Mouse (Mus musculus): ENCODE data around the gene Gm10518. TPM values are rescaled to one million over a fixed set of nuclear protein-coding genes. Genes with fewer than 3 reads are reported as not detected.

The Gm10518 gene
- polyA plus RNA-seq, 1 experiment from 2014 or later = not detected

DNA sequence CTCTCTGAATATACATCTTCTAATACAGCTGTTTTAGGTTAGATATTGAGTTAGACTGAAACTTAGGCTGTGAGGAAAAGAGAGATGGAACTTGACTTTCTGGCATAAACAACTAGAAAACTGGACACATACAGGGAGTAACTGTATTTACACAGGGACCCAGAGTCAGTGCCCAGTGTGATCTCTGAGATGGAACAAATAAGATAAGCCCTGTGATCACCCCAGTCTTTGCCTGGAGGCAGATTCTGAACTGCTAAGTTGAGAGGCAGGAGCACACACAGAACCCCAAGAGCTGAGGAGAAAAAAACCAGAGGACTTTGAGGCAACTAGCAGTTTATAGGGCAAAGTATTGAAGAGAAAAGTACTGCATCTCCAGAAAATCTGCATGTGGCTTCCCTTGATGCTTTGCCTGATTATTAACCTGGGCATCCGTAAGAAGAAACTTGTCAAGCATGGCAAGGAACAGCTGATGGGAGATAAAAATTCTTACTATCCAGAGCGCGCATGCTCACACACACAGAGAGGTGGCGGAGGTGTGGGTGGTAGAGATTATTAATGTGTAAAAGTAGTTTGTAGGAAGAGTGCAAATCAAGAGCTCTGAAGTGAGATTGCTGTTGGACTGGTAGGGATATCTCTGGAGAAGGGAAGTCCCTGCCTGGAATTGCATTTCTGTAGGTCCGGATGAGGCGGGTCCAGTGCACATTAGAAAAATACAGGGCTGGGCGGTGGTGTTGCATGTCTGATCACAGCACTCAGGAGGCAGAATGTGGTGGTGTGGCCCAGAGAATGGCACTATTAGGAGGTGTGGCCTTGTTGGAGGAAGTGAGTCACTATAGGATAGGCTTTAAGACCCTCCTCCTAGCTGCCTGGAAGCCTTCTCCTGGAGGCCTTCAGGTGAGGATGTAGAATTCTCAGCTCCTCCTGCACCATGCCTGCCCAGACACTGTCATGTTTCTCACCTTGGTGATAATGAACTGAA is 33.5 kb downstream of the Gm10518 start:
- ATAC-seq (replicated peaks) = no peak
- 96% methylated on average over 7 of the region's 7 CpGs for WGBS
- Histone ChIP-seq H3K9me3 (no peaks in the 10 kb centered on the region), H3K4me3 (no peak overlapping the region), H3K36me3 (no peaks in the 10 kb centered on the region), H3K27ac (replicated peaks) (no peak overlapping the region), H3K4me2 (replicated peaks) (no peak overlapping the region), H3K27me3 (no peaks in the 10 kb centered on the region), H3K9ac (replicated peaks) (no peak overlapping the region), H3K4me1 (no peaks in the 10 kb centered on the region)

DNA sequence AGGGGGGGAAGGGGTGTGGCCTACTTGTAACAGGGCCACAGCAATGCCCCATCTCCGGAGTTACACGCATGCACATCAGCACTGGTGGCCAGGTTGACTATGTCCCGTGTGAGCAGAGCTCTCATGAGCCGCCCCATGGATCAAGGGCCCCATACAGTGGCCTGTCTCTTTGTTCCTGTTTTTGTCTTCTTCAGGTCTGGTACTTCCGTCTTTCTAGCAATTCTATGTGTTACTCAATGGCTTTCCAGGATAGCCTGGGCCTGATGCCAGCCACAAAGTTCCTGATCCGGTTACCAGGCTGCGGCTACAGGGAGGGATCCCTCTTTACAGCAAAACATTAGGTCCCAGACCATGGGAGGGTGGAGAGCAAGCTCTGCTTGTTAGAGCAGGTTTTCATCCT is 39.4 kb downstream of the Gm10518 start:
- H3K36me3 ChIP-seq = no peaks in the 10 kb centered on the region
- no peaks in the 10 kb centered on the region for H3K27me3 ChIP-seq
- no peak for ATAC-seq (replicated peaks)
- WGBS = 53% methylated on average over 7 of the region's 7 CpGs
- no peak overlapping the region for H3K9ac ChIP-seq (replicated peaks)
- no peak overlapping the region for H3K4me3 ChIP-seq
- H3K4me2 ChIP-seq (replicated peaks) = no peak overlapping the region
- no peaks in the 10 kb centered on the region for H3K9me3 ChIP-seq
- H3K4me1 ChIP-seq = no peaks in the 10 kb centered on the region
- H3K27ac ChIP-seq (replicated peaks) = no peak overlapping the region

GRCm38 (mm10) chr1:179843981-179844380 is 40.8 kb downstream of the Gm10518 start:
- Histone ChIP-seq H3K4me2 (replicated peaks) (no peak overlapping the region), H3K27ac (replicated peaks) (no peak overlapping the region), H3K4me1 (peaks cover 4% of the 10 kb centered on the region; the same call in 1 of the 2 replicates), H3K9ac (replicated peaks) (no peak overlapping the region), H3K36me3 (no peaks in the 10 kb centered on the region), H3K4me3 (no peak overlapping the region), H3K27me3 (no peaks in the 10 kb centered on the region), H3K9me3 (no peaks in the 10 kb centered on the region)
- WGBS = 11% methylated on average over 3 of the region's 3 CpGs
- ATAC-seq (replicated peaks) = no peak

DNA sequence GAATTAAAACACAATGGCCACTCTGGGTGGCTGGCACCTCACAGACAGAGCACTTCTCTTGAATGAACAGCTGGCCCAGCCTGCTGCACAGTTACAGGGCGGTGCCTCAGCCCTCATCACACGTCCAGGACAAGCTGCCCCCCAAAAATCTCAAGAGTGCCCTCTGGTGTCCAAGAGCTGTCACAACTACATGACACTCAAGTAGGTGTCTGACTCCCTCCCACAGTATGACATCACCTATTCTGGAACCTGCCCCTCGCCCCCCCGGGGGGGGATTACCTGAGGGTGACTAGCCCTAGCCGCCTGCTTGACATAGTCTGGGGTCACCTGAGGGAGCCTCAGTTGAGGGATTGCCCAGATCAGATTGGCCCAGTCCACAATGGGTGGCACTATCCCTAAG is 41.7 kb downstream of the Gm10518 start:
- Histone ChIP-seq H3K4me1 (peaks cover 4% of the 10 kb centered on the region; the same call in 1 of the 2 replicates), H3K27me3 (no peaks in the 10 kb centered on the region), H3K4me2 (replicated peaks) (no peak overlapping the region), H3K9ac (replicated peaks) (no peak overlapping the region), H3K27ac (replicated peaks) (no peak overlapping the region), H3K36me3 (no peaks in the 10 kb centered on the region), H3K9me3 (no peaks in the 10 kb centered on the region), H3K4me3 (no peak overlapping the region)
- WGBS = 17% methylated on average over 5 of the region's 5 CpGs
- ATAC-seq (replicated peaks) = peak; percentile 61

- Histone ChIP-seq H3K36me3 (no peaks in the 10 kb centered on the region), H3K4me3 (no peak overlapping the region), H3K9me3 (no peaks in the 10 kb centered on the region), H3K9ac (replicated peaks) (no peak overlapping the region), H3K4me1 (peaks cover 4% of the 10 kb centered on the region; the same call in 1 of the 2 replicates), H3K27me3 (no peaks in the 10 kb centered on the region), H3K27ac (replicated peaks) (no peak overlapping the region), H3K4me2 (replicated peaks) (no peak overlapping the region)
- 83% methylated on average over 16 of the region's 16 CpGs for WGBS
- no peak for ATAC-seq (replicated peaks)
These were observed 42.8 kb downstream of the Gm10518 start for GRCm38 (mm10) chr1:179845832-179846499.

GRCm38 (mm10) chr1:179847173-179847572 is 44.0 kb downstream of the Gm10518 start:
- Histone ChIP-seq H3K27me3 (no peaks in the 10 kb centered on the region), H3K4me3 (no peak overlapping the region), H3K9ac (replicated peaks) (no peak overlapping the region), H3K4me2 (replicated peaks) (no peak overlapping the region), H3K9me3 (no peaks in the 10 kb centered on the region), H3K4me1 (peaks cover 4% of the 10 kb centered on the region; the same call in 1 of the 2 replicates), H3K27ac (replicated peaks) (no peak overlapping the region), H3K36me3 (no peaks in the 10 kb centered on the region)
- no peak for ATAC-seq (replicated peaks)
- 54% methylated on average over 7 of the region's 7 CpGs for WGBS

GRCm38 (mm10) chr1:179847759-179848389 is 44.7 kb downstream of the Gm10518 start:
- H3K4me1 ChIP-seq = peaks cover 4% of the 10 kb centered on the region; the same call in 1 of the 2 replicates
- no peaks in the 10 kb centered on the region for H3K36me3 ChIP-seq
- H3K4me3 ChIP-seq = peak overlapping the region; percentile 46
- H3K27ac ChIP-seq (replicated peaks) = no peak overlapping the region
- H3K9me3 ChIP-seq = no peaks in the 10 kb centered on the region
- H3K9ac ChIP-seq (replicated peaks) = peak overlapping the region; percentile 56
- no peaks in the 10 kb centered on the region for H3K27me3 ChIP-seq
- H3K4me2 ChIP-seq (replicated peaks) = peak overlapping the region; percentile 68
- WGBS = 3% methylated on average over 20 of the region's 20 CpGs
- ATAC-seq (replicated peaks) = peak; percentile 79

DNA sequence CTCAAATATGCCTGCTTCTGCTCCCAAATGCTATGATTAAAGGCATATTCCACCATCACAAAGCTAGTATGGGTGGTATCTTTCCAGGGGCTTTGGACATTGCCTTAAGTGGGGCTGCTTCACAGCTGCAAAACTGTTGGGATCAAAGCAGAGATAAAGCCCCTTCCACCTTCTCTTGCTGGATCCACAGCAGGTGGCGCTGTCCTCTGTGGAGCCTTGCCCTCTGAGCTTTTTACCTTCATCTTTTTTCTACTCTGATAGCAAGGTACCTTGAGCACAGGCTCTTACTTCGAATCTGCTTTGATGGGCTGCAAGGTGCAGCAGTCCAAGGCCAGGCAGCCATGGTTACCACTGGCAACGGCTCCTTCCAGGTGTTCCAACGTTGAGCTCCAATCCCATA is 50.2 kb downstream of the Gm10518 start:
- Histone ChIP-seq H3K4me1 (no peaks in the 10 kb centered on the region), H3K9ac (replicated peaks) (no peak overlapping the region), H3K9me3 (no peaks in the 10 kb centered on the region), H3K4me3 (no peak overlapping the region), H3K27me3 (no peaks in the 10 kb centered on the region), H3K4me2 (replicated peaks) (no peak overlapping the region), H3K27ac (replicated peaks) (no peak overlapping the region), H3K36me3 (no peaks in the 10 kb centered on the region)
- no peak for ATAC-seq (replicated peaks)
- WGBS = 58% methylated on average over 4 of the region's 4 CpGs

Other genes starting within 250 kb of the Gm10518 start
- 101 and 116 TPM in 2 replicates for gene Sccpdh, start 135.2 kb upstream of the Gm10518 start, polyA plus RNA-seq (2015; fragmentation: Nextera tagmentation; extraction: Ambion mirVana)
- not detected in 2 replicates for gene Kif28, start 58.1 kb upstream of the Gm10518 start, polyA plus RNA-seq (2015; fragmentation: Nextera tagmentation; extraction: Ambion mirVana)
- gene Ahctf1, start 304 bp downstream of the Gm10518 start, polyA plus RNA-seq (2015; fragmentation: Nextera tagmentation; extraction: Ambion mirVana) = 19.8 and 22.2 TPM in 2 replicates
- gene Cdc42bpa, start 157.1 kb downstream of the Gm10518 start, polyA plus RNA-seq (2015; fragmentation: Nextera tagmentation; extraction: Ambion mirVana) = 29.9 and 32.6 TPM in 2 replicates

Measured in forebrain, embryonic 15.5 days (tissue).